Mouse (Mus musculus) left cerebral cortex, adult 9 months (tissue): ENCODE results near the gene Plek2.

ENCODE experiments used
- DNase-seq, 2 experiments: peaks; one replicate each; pipeline ENCODE4 v3.0.0; 2022; ENCODE audit warnings: low spot score in 2 of 2

Gene Plek2

DNA sequence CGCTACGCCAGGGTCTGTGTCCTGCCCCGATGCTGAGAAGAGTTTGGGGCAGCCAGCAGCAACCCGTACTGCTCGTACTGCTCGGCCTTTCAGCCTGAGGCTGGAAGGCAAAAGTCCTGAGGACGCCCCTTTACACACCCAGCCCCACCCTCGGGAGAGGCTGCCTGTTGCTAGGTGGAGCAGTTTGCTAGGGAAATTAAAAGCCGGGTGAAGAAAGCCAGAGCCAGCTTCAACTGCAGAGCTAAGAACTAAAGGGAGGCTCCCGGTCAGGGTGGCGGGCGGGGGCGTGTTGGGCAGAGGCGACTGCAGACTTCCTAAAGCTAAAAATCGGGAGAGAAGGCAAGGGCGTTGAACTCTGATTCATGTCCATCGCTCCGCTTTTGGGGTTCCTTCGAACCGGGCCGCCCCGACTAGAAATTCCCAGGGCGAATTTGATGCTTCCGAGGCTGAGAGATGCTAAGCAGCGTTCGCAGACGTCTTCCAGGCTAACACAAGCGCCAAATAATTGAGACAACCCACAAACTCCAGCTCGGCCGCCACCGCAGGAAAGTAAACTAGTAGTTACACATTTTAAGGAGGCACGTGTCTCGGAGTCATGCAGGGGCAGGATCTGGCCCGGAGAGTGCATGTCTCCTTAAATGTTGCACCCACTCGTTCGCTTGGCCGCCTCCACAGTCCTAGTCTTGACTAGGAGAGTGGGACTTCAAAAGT is 5.1 kb upstream of the Plek2 start:
- no peak for DNase-seq

DNA sequence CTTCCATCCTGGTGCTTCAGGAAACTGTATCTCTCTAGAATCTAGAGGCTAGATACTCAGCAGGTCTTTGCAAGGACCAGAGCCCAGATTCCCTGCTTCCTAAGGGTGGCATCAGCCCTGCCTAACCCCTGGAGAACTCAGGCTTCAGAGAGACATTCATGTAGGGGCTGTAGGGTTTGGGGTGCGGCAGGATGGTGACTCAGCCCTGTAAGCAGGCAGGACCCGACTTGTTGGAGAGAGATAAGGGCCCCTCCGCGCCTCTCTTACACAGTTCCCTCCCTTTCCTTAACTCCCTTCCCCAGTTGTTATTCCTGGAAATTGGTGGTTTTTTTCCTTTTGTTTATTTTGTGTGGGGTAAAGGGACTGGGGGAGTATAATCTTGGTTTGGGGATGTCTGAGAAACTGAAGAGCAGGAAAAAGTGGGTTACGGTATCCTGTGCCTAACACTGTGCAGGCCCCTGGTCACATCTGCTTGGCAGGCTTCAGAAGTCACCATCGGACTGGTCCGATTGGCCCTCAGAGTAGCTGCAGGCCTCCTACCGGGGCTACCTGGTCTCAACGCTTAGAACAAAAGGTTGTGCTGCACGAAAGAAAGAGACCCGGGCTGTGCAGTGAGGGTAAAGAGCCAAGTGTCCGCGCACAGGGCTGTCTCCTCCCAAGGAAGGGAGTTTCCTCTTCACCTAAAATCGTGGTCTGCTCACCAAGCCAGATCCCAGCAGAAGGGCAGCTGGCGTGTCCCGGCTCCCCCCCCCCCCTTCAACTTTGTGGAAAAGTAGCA is 4.1 kb upstream of the Plek2 start:
- DNase-seq, result no peak

DNA sequence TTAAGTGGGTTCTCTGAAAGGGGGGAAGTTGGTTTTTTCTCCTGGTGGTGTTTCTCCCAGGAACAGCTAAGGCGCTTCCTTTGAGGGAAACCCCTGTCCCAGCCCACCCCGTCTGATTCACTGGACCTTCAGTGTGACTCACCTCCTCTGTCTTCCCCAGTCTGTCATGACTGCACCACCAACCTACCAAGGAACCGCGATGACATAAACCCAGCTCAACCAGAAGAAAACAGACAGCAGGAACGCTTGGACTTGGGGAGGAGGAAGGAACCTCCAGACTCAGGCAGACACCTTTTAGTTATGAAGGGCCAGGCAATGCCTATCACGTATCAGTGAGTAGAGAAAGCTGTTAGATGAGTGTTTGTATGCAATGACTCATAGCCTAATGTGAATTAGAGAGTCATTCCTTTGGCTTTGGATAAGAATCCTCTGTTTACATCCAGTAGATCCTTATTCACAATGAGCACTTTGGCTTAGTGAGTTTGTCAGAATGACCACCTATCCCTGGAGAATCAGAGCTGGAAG is 1.4 kb upstream of the Plek2 start:
- DNase-seq, result no peak

DNA sequence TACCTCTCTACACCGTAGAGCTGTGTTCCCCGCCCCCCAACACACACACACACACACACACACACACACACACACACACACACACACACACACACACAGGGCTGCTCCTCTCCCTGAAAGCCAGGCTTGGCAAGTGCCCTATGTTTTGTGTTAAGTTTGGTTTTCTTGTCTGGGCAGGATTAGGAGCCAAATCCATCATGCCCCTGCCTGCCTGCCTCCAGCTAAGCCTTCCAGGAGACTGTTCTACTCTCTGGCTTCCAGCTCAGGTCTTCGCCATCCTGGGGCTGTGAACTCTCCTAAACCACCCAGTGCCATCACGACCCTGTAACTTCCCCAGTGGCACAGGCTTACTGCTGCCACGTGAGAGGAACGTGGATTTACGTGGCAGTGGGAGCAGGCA is 2.3 kb downstream of the Plek2 start:
- no peak for DNase-seq

DNA sequence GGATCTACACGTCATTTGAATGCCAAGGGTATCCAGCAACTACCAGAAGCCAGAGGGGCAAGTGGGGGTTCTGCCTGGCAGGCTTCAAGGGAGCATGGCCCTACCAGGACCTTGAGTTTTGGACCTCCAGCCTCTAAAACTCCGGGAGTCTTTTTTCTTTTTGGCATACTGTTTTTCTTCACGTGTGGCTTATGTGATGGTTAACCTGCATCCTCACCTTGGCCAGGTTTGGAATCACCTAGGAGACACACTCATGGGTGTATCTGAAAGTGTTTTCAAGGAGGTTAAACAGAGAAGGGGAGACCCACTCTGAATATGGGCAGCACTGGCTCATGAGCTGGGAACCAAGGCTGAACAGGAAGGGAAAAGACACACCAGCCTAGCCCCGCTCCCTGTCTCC is 3.5 kb downstream of the Plek2 start:
- no peak for DNase-seq

DNA sequence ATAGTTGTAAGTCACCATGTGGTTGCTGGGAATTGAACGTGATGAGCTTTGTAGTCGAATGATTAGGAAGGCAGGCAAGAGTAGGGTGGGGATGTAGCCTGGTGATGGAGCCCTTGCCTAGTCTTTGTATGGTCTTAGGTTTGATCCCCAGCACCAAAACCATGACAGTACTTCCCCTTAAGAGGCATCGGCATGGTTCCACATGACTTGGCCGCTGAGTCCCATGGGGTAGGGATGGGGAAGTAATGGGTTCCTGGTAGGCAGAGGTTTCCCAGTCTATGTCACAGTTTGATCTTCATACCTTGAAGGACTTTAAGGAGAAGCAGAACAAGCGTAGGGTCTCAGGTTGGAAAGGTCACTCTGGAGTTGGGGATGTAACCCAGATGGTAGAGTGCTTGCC is 5.3 kb downstream of the Plek2 start:
- DNase-seq, result no peak

DNA sequence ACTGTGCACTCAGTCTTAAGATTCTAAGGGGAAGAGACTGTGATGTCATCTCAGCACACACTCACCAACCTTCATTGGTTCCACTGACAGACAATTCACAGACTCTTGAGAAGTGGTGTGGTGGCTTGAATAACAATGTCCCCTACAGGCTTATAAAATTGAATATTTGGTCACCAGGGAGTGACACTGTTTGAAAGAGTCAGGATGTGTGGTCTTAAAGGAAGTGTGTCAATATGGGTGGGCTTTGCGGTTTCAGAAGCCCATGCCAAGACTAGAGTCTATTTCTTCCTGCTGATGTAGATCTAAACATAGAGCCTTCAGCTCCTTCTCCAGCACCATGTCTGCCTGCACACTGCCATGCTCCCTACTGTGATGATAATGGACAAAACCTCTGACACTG is 8.9 kb downstream of the Plek2 start:
- no peak for DNase-seq

DNA sequence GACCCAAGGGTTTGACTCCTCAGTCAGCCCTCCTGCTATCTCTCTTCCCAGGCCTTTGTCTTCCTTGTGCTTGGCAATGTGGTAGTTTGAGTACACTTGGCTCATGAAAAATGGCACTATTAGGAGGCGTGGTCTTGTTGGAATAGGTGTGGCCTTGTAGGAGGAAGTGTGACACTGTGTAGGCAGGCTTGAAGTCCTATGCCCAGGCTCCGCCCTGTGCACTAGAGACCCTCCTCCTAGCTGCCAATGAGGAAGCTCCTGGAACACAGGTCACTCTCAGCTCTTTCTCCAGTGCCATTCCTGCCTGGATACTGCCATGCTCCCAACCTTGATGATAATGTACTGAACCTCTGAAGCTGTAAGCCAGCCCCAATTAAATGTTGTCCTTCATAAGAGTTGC is 15.6 kb downstream of the Plek2 start:
- DNase-seq, result no peak

DNA sequence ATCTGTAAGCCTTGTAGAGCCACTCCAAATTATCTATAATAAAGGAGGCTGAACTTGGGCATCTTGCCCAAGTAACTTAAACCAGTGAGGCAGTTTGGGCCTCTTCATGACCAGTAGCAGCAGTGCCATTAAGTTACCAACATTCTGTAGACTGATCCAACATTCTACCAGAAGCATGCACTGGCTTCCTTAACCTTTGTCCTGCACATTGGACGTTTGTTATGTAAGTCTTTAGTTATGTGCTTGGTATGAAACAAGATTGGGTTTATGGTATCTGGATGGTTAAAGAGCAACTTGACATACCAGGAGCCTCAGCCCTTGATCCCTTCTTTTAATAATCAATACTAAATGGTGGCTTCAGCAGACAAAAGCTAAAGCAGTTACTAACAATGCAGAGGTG is 16.7 kb downstream of the Plek2 start:
- DNase-seq, result no peak

DNA sequence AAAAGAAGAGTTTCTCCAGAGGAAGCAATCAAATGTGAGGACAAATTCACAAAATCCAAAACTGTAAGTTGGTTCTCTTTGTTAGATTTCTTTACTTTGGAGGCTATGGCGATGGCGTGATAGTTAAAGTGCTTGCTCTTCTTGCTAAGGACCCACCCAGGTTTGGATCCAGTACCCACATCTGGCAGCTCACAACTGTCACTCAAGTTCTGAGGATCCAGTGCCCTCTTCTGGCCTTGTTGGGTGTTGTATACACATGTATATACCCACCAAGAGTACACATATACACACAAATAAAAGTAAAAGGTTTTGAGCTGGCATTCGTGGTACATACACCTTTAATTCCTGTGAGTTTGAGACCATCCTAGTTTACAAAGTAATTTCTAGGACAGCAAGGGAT is 32.2 kb downstream of the Plek2 start:
- no peak for DNase-seq

DNA sequence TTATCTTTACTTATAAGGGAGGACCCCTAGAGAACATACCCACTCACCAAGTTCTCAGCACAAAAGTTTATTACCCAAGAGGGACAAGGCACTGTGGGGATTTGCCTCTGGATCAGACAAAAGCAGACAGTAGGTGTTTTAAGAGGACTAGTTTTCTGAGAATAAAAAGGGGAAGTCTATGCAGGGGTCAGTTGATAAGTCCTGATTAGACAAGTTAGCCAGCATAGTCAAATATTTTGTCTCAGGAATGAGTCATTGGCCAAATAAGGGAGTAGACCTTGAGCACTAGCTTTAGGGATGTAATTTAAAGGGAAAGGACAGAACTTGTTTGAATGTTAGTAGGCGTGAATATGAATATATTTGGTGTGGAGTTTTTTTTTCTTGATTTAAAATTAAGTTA is 38.6 kb downstream of the Plek2 start:
- DNase-seq, result no peak

DNA sequence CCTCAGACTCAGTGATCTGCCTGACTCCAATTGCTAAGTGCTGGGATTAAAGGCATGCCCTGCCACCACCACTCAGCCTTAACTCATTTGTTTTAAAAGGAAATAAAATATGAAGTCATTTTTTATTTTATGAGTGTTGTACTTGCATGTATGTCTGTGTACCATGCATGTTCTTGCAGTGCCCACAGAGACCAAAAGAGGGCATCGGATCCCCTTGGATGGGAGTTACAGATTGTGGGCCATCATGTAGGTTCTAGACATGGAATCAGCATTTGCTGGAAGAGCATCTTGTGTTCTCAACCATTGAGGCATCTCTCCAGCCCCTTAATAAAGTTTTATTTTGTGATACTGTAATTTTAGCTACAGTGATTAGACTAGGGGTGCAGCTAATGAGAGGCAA is 41.3 kb downstream of the Plek2 start:
- DNase-seq, result no peak

DNA sequence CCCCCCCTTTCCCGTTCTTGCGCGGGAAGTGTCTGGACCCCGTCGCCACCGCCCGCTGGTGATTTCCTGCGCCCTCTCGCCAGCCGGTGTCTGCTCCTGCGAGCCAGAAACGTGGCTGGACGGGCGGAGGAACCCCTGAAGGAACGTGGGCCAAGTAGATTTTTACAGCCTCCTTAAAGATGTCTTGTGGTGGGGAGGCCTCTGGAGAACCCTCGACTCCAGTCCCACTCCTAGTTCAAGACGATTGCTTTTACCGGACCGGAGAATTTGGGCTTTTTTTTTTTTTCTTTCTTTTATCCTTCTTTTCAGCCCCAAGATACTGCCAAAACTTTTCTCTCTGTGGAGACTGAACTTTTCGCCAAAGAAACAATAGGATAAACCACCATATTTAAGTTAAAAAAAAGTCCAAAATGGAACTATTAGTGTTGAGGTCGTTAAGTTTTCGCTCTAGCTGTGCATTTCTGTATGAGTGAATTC is 44.5 kb downstream of the Plek2 start:
- DNase-seq, result no peak

DNA sequence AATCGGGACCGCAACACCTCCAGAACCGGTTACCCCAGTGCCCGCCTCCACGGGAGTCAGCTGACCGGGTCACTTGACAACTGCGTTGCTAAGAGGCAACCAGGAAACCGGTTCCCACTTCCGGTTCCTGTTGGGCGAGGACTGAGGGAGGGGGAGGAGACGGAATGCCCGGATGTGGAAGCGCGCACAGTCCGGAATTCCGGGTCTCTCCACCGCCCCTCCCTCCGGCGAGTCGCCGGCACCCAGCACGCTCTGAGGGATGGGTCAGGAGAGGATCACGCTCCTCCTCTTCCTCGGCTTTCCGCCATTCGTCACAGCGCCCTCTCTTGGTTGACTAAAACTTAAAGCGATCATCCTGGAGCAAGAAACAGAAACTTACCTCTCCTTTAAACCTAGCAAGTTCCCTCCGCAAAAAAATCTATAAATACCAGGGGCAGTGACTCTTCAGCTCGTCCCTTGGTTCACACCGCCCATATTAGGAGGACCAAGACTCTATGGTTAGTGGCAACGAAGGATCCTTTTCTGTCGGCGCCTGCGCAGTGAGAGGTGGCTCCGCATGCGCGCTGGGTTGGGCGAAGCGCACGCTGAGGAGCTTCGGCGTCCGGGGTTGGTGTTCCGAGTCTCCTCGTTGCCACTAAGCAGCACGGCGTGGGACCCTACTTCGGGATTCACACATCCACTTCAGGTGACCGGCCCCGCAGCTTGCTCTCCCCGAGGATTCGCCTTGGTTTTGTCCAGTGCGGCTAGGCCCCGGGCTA is 45.1 kb downstream of the Plek2 start, which contains the start of the genes Atp6v1d and Eif2s1:
Gene Atp6v1d, minus strand, starts transcription at position 143 of the 758 bp plus-strand sequence.
Gene Eif2s1, plus strand, starts transcription at position 324 of the 758 bp plus-strand sequence.
- DNase-seq, result peak; percentile 97 to 98

DNA sequence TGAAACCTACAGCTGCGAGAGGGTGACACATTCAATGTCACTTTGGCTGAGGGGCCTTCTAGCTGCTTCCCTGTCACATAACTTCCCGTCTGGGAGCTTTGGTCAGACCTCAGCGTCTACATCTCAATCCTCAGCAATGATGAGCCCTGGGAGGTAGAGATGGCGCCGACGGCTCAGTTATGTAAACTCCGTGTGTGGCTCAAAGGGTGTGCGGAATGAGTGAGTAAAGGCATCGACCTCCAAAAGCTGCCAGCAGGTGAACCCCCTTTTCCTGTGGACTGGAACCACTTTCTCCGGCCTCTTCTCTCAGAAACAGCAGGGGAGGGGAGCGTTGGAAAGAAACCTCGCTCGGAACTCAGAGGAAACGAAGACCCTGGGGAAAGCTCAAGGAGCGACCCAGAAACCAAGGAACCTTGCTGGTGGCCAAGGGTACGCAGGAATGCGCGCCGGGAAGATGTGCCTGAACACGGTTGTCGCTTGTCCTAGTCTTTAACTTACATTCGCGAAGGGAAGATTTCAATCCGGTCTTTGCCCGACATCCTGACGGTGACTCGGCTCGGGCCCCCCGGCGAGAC is 45.8 kb downstream of the Plek2 start:
- no peak for DNase-seq

DNA sequence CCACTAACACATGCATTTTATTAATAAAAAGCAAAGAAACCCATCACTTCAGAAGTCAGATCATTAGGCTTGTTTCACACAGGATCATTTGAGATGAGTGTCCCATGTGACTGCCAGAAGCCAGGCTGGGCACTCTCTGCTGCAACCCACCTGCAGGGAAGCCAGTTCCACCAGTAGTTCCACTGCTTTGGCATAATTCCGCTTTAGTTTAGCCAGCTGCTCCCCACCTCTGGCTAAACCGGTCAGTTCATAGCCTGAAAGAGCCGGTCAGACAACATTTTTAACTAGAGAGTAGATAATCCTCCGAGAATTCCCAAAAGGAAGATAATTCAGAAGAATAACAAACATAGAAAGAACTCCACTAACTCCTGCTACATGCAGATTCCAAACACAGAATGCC is 58.5 kb downstream of the Plek2 start:
- no peak for DNase-seq

DNA sequence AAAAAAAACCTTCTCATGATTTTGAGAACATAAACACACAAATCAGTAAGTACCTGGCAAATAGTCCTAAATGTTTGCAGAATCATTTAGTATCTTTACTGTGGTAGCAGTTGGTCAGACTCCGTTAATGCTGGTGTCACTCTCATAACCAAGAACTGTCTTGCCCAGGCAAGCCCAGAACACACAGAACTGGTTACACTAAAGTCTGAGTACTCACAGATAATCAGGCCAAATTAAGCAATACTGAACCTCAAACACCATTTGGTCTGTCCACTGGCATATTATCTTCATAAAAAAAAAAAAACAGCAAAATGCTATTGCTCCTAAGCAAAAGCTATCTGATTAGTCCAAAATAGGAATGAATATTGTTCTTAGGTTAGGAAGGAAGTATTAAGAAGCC is 64.3 kb downstream of the Plek2 start:
- DNase-seq, result no peak

DNA sequence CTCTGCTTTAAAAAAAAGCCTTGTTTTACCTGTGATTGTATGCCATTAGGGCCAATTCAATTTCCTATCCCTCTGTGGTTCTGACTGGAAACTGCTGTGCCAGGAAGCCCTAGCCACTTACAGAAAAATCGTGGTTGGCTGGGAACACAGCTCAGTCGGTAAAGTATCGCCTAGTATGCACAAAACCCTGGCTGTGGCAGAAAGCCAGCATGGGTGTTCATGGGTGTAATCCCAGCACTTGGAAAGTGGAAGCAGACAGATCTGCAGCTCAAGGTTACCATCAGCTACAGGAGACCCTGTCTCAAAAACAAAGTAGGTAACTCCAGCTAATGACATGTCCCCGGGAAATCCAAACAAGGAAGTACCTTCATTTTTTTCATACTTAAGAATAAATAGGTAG is 66.9 kb downstream of the Plek2 start:
- DNase-seq, result no peak
